Comparison of ENCODE assay signal across 23 mouse cellular contexts in the genomic region with DNA sequence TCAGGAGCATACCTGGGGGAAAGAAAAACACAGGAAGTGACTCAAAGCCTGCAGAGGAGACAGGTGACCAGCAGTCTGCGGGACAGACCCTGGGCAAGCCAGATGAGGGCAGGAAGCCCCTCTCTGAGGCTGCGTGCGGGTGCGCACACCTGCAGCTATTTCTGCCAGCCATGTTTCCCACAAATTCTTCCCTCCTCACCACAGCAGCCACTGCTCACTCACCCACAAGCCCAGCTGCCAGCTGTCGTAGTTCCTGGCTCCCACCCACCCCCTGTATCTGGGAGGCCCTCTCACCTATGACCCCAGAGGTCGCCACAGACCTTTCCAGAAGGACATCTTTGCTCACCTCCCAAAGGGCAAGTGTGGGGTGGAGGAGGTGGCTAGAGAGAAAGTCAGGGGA. TPM values are rescaled to one million over a fixed set of nuclear protein-coding genes. Genes with fewer than 3 reads are reported as not detected.
"Had no signal": no experiment of that assay in that cellular context is flagged by ENCODE, and none has a peak within 500 bp of the region (broad histone marks: within the 10 kb centered on the region; RNA-seq: fewer than 3 reads in every experiment).

No protein-coding gene starts in this region.

- DNase-seq: kidney, adult 2 months; kidney, postnatal 25 days; layer of hippocampus, adult 9-11 months; layer of hippocampus, postnatal 36 days; liver; liver, embryonic 13.5 days; liver, postnatal 0 days; lung, postnatal 14 days; midbrain, embryonic 14.5 days; retina, postnatal 1 day; right cerebral cortex, postnatal 4 days; spleen, adult 18-20 months had no signal

- ATAC-seq: hindbrain, postnatal 0 days; liver, postnatal 0 days had no signal

- H3K9me3 ChIP-seq: liver, embryonic 13.5 days; lung, embryonic 15.5 days; midbrain, embryonic 10.5 days; neural tube, embryonic 12.5 days had no signal

- H3K36me3 ChIP-seq: limb, embryonic 12.5 days; liver, embryonic 13.5 days; lung, embryonic 15.5 days; midbrain, embryonic 10.5 days; neural tube, embryonic 12.5 days had no signal

- H3K27me3 ChIP-seq: limb, embryonic 12.5 days; liver, embryonic 13.5 days; lung, embryonic 15.5 days; neural tube, embryonic 12.5 days had no signal

- H3K4me1 ChIP-seq: liver, embryonic 13.5 days; lung, embryonic 15.5 days; midbrain, embryonic 10.5 days; neural tube, embryonic 12.5 days had no signal

- H3K4me3 ChIP-seq: limb, embryonic 12.5 days; liver, embryonic 13.5 days; lung, embryonic 15.5 days; midbrain, embryonic 10.5 days; myocyte; neural tube, embryonic 12.5 days had no signal

RNA-seq across cellular contexts. Expression of a gene that starts 43.8 kb away (rescaled TPM):
- total RNA-seq: hindbrain, postnatal 0 days; layer of hippocampus, postnatal 36 days; neutrophil, adult 5-6 weeks had no signal
- polyA plus RNA-seq: intestine, embryonic 14.5 days; kidney, adult 2 months; kidney, embryonic 16.5 days; limb, embryonic 12.5 days; liver, embryonic 13.5 days; liver, postnatal 0 days; lung, embryonic 15.5 days; macrophage; midbrain, embryonic 14.5 days; neural tube, embryonic 12.5 days; urinary bladder, adult 2 months had no signal
